Mouse (Mus musculus) layer of hippocampus, postnatal 25 days (tissue): ENCODE measurements at regions not wholly inside any gene's neighbourhood (a gene's known extent, or its start where the extent isn't known, plus 50 kb on each side); places are given as distances from the start of the nearest gene placed in this dataset.

Source experiments
- DNase-seq, 2 experiments: peaks; one replicate each; pipeline ENCODE4 v3.0.0; 2022; ENCODE audit warnings: mixed read lengths in 2 of 2, low spot score in 1 of 2; ENCODE audit errors: extremely low spot score in 1 of 2

GRCm38 (mm10) chr16:78247189-78247588, 54.1 kb upstream of the Cxadr start:
- no peak for DNase-seq

- no peak for DNase-seq
Measured at GRCm38 (mm10) chr16:78242678-78243077, 58.6 kb upstream of the Cxadr start.

GRCm38 (mm10) chr16:78240152-78240551, 61.1 kb upstream of the Cxadr start:
- DNase-seq, result no peak

- DNase-seq, result peak; percentile 11 to 21
Measured at GRCm38 (mm10) chr16:78238052-78238701, 63.1 kb upstream of the Cxadr start.

GRCm38 (mm10) chr16:78237641-78238051, 63.6 kb upstream of the Cxadr start:
- no peak for DNase-seq

GRCm38 (mm10) chr16:78236746-78237640, 64.3 kb upstream of the Cxadr start:
- no peak for DNase-seq

GRCm38 (mm10) chr16:78232205-78232604, 69.1 kb upstream of the Cxadr start:
- DNase-seq, result no peak

GRCm38 (mm10) chr16:78229013-78229412, 72.3 kb upstream of the Cxadr start:
- no peak for DNase-seq

GRCm38 (mm10) chr16:78222377-78222776, 78.9 kb upstream of the Cxadr start:
- DNase-seq, result no peak

- no peak for DNase-seq
Measured at GRCm38 (mm10) chr16:78221781-78222180, 79.5 kb upstream of the Cxadr start.

- no peak for DNase-seq
Measured at GRCm38 (mm10) chr16:78217633-78218032, 83.7 kb upstream of the Cxadr start.

GRCm38 (mm10) chr16:78216752-78217351, 84.4 kb upstream of the Cxadr start:
- no peak for DNase-seq

GRCm38 (mm10) chr16:78211687-78212086, 89.6 kb upstream of the Cxadr start:
- no peak for DNase-seq

GRCm38 (mm10) chr16:78208321-78208720, 93.0 kb upstream of the Cxadr start:
- no peak for DNase-seq

GRCm38 (mm10) chr16:78204332-78204731, 97.0 kb upstream of the Cxadr start:
- DNase-seq, result no peak

GRCm38 (mm10) chr16:78200044-78200830, 101.1 kb upstream of the Cxadr start:
- no peak for DNase-seq

GRCm38 (mm10) chr16:78199252-78199651, 102.0 kb upstream of the Cxadr start:
- no peak for DNase-seq

GRCm38 (mm10) chr16:78198642-78199121, 102.6 kb upstream of the Cxadr start:
- peak; percentile 84 to 93 for DNase-seq

GRCm38 (mm10) chr16:78197252-78197896, 103.9 kb upstream of the Cxadr start:
- peak; percentile 73 to 96 for DNase-seq
